Comparison of ENCODE assay signal across 13 mouse cellular contexts in genomic region chr7:49368590-49368989, GRCm38 (mm10).
"Had no signal": no experiment of that assay in that cellular context is flagged by ENCODE, and none has a peak within 500 bp of the region (broad histone marks: within the 10 kb centered on the region; RNA-seq: fewer than 3 reads in every experiment).

No protein-coding gene starts in this region.

- H3K9ac ChIP-seq: limb, embryonic 13.5 days; liver, embryonic 14.5 days; neural tube, embryonic 13.5 days; stomach, embryonic 15.5 days had no signal

- H3K27ac ChIP-seq: limb, embryonic 13.5 days; liver, embryonic 14.5 days; midbrain, embryonic 10.5 days; neural tube, embryonic 13.5 days; stomach, embryonic 15.5 days had no signal

- H3K4me2 ChIP-seq: limb, embryonic 13.5 days; neural tube, embryonic 13.5 days; stomach, embryonic 15.5 days had no signal

- H3K9me3 ChIP-seq: limb, embryonic 13.5 days; midbrain, embryonic 10.5 days; neural tube, embryonic 13.5 days; stomach, embryonic 15.5 days had no signal

- ATAC-seq: midbrain, embryonic 16.5 days had no signal

- H3K27me3 ChIP-seq: limb, embryonic 13.5 days; neural tube, embryonic 13.5 days; stomach, embryonic 15.5 days had no signal

- H3K4me3 ChIP-seq: limb, embryonic 13.5 days; midbrain, embryonic 10.5 days; neural tube, embryonic 13.5 days; stomach, embryonic 15.5 days had no signal

- H3K36me3 ChIP-seq: limb, embryonic 13.5 days; midbrain, embryonic 10.5 days; neural tube, embryonic 13.5 days; stomach, embryonic 15.5 days had no signal

- H3K4me1 ChIP-seq: stomach, embryonic 15.5 days had no signal

- DNase-seq: kidney, adult 11 months; kidney, postnatal 10 days; left cerebral cortex, postnatal 4 days; lung, adult 18-20 months; lung, postnatal 4 days; right cerebral cortex, postnatal 14 days; thymus, postnatal 36 days had no signal
